Mouse (Mus musculus): ENCODE data around the gene Fkrp. TPM values are rescaled to one million over a fixed set of nuclear protein-coding genes. Genes with fewer than 3 reads are reported as not detected.
A peak's percentile ranks its signal among the peaks of the same experiment; 100 is the strongest.

Gene Fkrp
- polyA plus RNA-seq, 1 experiment, result 47.7 TPM

DNA sequence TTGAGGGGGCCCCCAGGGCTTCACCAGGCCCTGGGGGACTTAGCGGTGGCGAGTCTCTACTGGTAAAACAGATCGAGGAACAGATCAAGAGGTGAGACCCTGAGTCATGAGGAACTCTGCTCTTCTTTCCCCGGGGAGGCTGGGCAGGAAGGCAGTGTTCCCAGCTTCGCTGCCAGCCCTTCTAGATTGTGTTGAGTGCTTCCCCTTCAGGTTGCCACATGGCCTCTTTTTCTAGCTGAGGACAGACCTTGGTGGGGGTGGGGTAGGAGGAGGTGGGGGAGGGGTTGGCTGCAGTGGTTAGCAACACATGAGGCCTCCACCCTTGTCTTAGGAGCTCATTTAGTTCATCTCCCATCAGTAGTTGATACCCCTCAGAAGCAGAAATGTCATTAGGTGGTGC lies 10.0 kb upstream of the Fkrp start:
- no peak for DNase-seq (ENCODE audit: low read depth)
- TF ChIP-seq CTCF (IDR thresholded peaks at IDR 0.05; ENCODE audit: borderline replicate concordance, extremely low read depth, insufficient read depth, insufficient read length) (no peak), POLR2A (IDR thresholded peaks at IDR 0.05; ENCODE audit: borderline replicate concordance, extremely low read depth, insufficient read depth, insufficient read length, poor library complexity, severe bottlenecking) (no peak)

DNA sequence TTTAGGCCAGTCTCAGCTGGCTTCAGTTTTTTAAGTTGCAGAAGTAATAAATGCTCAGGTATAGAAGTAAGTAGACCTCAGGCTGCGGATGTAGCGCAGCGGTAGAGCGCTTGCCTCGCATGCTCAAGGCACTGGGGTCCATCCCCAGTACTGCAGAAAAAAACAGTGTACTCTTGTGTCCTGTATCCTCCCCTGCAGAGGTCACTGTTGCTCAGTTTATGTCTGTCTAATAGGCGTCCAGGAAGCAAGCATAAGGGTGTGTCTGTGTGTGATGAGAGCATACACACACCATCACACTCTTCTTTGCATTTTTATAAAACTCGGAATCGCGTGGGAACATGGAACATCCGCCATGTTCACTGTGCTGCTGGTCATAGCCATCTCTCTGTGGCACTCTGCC lies 9.3 kb upstream of the Fkrp start:
- TF ChIP-seq CTCF (IDR thresholded peaks at IDR 0.05; ENCODE audit: borderline replicate concordance, extremely low read depth, insufficient read depth, insufficient read length), result peak; percentile 23; the same call in 1 of the 2 replicates
- TF ChIP-seq POLR2A (IDR thresholded peaks at IDR 0.05; ENCODE audit: borderline replicate concordance, extremely low read depth, insufficient read depth, insufficient read length, poor library complexity, severe bottlenecking), result no peak
- no peak for DNase-seq (ENCODE audit: low read depth)

DNA sequence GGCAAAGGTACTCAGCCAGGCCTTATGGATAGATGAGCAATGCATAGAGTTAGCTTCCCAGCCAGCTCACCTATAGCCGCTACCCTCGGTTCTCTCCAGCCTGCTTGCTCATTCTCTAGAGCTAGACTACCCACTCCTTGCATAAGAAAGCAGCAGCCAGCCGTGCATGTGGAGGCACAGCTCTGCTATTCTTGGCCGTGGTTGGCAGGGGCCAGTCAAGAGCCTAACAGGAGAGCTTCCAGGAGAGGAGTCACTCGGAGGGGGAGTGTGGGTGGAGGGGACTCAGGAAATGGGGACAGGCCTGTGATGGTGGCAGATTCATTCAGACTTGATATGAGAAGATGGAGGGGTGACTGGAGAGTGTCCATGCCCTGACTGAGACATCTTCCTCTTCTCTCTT lies 7.2 kb upstream of the Fkrp start:
- no peak for TF ChIP-seq POLR2A (IDR thresholded peaks at IDR 0.05; ENCODE audit: borderline replicate concordance, extremely low read depth, insufficient read depth, insufficient read length, poor library complexity, severe bottlenecking)
- TF ChIP-seq CTCF (IDR thresholded peaks at IDR 0.05; ENCODE audit: borderline replicate concordance, extremely low read depth, insufficient read depth, insufficient read length), result no peak
- DNase-seq (ENCODE audit: low read depth), result no peak

DNA sequence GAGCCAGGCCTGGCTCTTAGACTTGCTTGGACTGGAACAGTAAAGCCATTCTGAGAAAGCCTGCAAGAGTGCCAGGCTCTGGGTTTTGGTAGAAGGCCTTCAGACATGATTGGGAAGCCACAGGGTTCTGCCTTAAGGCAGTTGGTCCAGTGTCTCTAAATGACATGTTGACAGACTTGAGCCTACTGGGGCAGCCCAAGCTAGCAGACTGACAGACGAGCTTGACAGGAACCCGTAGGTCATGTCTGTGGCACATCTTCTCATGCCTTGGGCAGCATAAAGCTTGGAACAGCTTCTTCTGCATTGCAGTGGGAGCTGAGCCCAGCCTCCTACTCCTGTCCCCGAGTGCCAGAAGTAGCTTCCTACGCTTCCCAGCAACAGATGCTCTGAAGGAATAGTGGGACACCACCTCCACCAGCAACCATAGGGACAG lies 5.2 kb upstream of the Fkrp start:
- no peak for DNase-seq (ENCODE audit: low read depth)
- TF ChIP-seq CTCF (IDR thresholded peaks at IDR 0.05; ENCODE audit: borderline replicate concordance, extremely low read depth, insufficient read depth, insufficient read length), result no peak
- TF ChIP-seq POLR2A (IDR thresholded peaks at IDR 0.05; ENCODE audit: borderline replicate concordance, extremely low read depth, insufficient read depth, insufficient read length, poor library complexity, severe bottlenecking), result no peak

DNA sequence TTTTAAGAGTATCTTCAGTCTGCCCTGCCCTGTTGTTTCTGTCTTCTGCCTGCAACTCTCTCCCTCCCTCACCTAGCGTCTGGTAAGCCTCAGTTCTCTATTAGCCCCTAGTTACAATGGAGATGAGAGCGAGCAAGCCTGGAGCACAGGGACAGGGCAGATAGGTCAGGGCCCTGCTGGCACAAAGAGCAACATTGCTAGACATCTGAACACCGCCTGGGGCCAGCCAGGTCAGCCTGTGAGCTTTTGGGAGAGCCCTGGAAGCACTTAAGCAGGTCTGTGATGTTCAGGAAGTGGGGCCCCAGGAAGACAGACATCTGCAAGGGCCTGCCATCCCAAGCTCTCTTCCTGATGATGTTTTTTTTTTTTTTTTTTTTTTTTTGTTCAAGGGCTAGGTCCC lies 4.6 kb upstream of the Fkrp start:
- TF ChIP-seq CTCF (IDR thresholded peaks at IDR 0.05; ENCODE audit: borderline replicate concordance, extremely low read depth, insufficient read depth, insufficient read length) (no peak), POLR2A (IDR thresholded peaks at IDR 0.05; ENCODE audit: borderline replicate concordance, extremely low read depth, insufficient read depth, insufficient read length, poor library complexity, severe bottlenecking) (no peak)
- no peak for DNase-seq (ENCODE audit: low read depth)

DNA sequence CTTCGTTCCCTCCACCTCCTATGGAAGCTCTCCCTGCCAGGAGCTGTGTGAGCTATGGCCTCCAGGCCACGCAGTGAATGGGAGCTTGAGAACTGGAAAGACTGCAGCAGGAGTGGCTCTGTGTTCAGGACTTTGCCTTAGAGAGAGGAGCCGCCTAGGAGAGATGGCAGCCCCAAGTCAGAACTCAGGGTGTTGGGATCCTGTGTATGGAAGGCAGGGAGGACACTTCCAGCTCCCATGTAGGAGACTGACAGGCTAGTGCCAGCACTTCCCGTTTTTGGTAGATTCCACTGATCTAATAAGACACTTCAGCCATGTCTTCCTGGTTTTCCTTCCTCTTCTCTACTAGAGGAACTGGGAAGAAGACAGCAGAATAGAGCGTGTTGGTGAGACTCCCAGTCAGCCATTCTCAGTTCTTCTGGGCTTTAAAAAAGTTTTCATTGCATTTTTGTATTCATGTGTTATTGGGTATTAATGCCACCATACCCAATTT lies 3.8 kb upstream of the Fkrp start:
- no peak for DNase-seq (ENCODE audit: low read depth)
- TF ChIP-seq POLR2A (IDR thresholded peaks at IDR 0.05; ENCODE audit: borderline replicate concordance, extremely low read depth, insufficient read depth, insufficient read length, poor library complexity, severe bottlenecking) (no peak), CTCF (IDR thresholded peaks at IDR 0.05; ENCODE audit: borderline replicate concordance, extremely low read depth, insufficient read depth, insufficient read length) (no peak)

DNA sequence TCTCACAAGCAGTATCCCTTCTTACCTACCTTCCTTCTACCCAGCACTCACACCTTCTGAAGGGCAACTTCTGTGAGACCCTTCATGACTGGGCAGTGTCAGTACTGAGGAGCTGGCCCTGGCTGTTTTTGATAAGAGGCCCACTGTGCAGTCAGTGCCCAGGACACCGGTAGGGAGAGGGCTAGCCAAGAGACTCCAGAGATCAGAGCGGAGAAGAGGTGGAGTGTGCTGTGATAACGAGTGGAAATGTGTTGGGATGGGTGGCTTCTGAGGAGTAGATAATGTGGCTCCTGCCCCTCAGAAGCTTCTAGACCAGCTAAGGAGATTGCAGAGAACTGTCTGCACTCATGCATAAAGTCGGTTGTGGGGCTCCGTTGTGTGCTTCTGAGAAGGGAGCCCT lies 3.3 kb upstream of the Fkrp start:
- no peak for TF ChIP-seq CTCF (IDR thresholded peaks at IDR 0.05; ENCODE audit: borderline replicate concordance, extremely low read depth, insufficient read depth, insufficient read length)
- TF ChIP-seq POLR2A (IDR thresholded peaks at IDR 0.05; ENCODE audit: borderline replicate concordance, extremely low read depth, insufficient read depth, insufficient read length, poor library complexity, severe bottlenecking), result no peak
- no peak for DNase-seq (ENCODE audit: low read depth)

DNA sequence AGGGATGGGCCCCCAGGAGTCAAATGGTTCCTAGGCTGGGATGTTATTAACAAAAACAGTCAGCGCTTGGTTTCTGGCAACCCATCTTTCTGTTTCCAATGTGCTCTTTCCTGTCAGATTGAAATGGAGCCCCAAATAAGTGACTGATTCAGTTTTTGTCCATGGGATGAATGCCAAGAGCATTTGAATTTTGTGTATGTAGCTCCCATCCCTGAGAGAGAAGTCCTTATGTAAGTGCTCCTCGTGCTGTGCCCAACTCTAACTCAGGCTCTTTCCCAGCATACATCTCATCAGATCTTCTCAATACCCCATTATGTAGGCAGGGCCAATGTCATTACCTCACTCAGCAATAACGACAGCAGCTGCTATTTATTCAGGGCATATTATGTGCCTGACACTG lies 1.2 kb upstream of the Fkrp start:
- TF ChIP-seq POLR2A (IDR thresholded peaks at IDR 0.05; ENCODE audit: borderline replicate concordance, extremely low read depth, insufficient read depth, insufficient read length, poor library complexity, severe bottlenecking) (no peak), CTCF (IDR thresholded peaks at IDR 0.05; ENCODE audit: borderline replicate concordance, extremely low read depth, insufficient read depth, insufficient read length) (no peak)
- DNase-seq (ENCODE audit: low read depth), result peak; percentile 61

DNA sequence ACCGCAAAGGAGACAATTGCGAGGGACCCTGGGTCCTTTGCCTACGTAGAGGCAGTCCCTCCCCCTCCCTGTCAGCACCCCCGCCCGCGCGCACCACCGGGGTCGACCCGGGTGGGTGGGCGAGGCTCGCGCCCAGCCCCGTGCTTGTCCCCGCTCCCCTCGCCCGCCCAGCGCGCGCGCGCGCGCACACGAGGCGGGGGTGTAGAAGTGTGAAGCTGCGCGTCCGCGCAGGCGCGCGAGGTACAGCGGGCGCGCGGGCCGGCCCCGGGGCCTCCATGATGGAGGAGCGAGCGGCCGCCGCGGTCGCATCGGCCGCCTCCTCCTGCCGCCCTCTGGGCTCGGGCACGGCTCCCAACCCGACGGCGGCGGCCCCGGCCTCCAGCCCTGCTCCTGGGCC lies 456 bp downstream of the Fkrp start:
- DNase-seq (ENCODE audit: low read depth), result peak; percentile 97
- no peak for TF ChIP-seq CTCF (IDR thresholded peaks at IDR 0.05; ENCODE audit: borderline replicate concordance, extremely low read depth, insufficient read depth, insufficient read length)
- TF ChIP-seq POLR2A (IDR thresholded peaks at IDR 0.05; ENCODE audit: borderline replicate concordance, extremely low read depth, insufficient read depth, insufficient read length, poor library complexity, severe bottlenecking), result peak; percentile 98

DNA sequence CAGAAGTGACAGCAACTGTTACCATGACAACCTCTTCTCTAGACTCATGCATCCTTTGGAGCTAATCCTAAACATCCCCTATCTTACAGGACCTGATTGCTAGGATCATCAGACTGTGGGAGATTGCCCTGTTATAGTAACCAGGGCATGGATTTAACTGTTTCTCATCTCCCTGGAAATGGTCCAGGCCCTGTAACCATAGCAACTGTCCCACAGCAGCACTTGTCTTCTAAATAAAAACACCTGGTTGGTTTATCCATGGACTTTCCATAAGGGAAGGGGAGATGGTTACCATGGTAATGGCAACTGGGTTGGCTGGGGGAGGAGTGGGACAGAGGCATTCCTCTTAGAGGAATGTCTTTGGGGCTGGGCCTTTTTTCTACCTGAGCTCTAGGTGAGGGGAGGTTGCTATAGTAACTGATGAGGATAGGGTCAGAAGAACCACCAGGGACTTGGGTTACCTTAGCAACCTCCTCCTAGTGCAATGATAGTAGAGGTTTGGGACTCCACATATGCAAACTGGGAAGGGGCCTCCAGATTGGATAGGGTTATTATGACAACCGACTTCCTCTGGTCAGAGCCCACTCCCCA lies 1.1 kb downstream of the Fkrp start, which contains the start of gene Strn4:
Strn4 (plus strand) TSS at position 539 of the 591 bp plus-strand sequence.
- TF ChIP-seq CTCF (IDR thresholded peaks at IDR 0.05; ENCODE audit: borderline replicate concordance, extremely low read depth, insufficient read depth, insufficient read length) (no peak), POLR2A (IDR thresholded peaks at IDR 0.05; ENCODE audit: borderline replicate concordance, extremely low read depth, insufficient read depth, insufficient read length, poor library complexity, severe bottlenecking) (no peak)
- DNase-seq (ENCODE audit: low read depth), result peak; percentile 96

DNA sequence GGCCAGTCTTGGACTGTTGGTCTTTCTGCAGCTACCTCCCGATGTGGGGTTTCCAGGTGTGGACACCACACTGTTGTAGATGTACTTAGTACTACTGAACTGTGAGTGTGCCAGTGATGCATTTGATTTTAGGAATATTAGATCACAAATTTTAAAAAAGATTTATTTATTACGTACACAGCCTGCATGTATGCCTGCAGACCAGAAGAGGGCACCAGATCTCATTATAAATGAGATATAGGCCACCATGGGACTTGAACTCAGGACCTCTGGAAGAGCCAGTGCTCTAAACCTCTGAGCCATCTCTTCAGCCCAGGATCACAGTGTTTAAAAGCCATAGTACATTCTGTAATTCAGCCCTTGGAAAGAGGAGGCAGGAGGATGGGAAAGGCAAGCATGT lies 4.0 kb downstream of the Fkrp start:
- no peak for TF ChIP-seq POLR2A (IDR thresholded peaks at IDR 0.05; ENCODE audit: borderline replicate concordance, extremely low read depth, insufficient read depth, insufficient read length, poor library complexity, severe bottlenecking)
- no peak; the same call in 1 of the 2 replicates for TF ChIP-seq CTCF (IDR thresholded peaks at IDR 0.05; ENCODE audit: borderline replicate concordance, extremely low read depth, insufficient read depth, insufficient read length)
- DNase-seq (ENCODE audit: low read depth), result no peak

DNA sequence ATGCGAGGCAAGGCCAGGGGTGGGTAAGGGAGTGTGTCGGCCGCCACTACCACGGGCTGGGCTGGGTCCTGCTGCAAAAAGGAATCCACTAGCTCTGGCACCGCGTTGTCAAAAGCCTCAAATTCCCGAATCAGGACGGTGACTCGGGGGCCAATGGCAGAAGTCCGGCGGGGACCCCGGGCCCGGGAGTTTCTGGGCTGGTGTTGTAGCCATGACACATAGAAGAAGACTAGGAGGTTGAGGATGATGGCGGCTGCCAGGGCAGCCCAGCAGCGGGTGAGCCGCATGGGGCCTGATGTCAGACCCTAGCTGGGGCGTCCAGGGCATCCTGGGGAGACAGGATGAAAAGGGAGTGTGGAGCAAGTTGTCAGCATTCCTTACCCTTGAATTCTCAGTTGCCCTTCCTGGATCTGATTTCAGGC lies 4.9 kb downstream of the Fkrp start:
- no peak for DNase-seq (ENCODE audit: low read depth)
- TF ChIP-seq CTCF (IDR thresholded peaks at IDR 0.05; ENCODE audit: borderline replicate concordance, extremely low read depth, insufficient read depth, insufficient read length) (no peak), POLR2A (IDR thresholded peaks at IDR 0.05; ENCODE audit: borderline replicate concordance, extremely low read depth, insufficient read depth, insufficient read length, poor library complexity, severe bottlenecking) (no peak)

Measured in brain, embryonic 14.5 days (tissue).